Mouse (Mus musculus): ENCODE measurements at regions not wholly inside any gene's neighbourhood (a gene's known extent, or its start where the extent isn't known, plus 50 kb on each side); places are given as distances from the start of the nearest gene placed in this dataset.

DNA sequence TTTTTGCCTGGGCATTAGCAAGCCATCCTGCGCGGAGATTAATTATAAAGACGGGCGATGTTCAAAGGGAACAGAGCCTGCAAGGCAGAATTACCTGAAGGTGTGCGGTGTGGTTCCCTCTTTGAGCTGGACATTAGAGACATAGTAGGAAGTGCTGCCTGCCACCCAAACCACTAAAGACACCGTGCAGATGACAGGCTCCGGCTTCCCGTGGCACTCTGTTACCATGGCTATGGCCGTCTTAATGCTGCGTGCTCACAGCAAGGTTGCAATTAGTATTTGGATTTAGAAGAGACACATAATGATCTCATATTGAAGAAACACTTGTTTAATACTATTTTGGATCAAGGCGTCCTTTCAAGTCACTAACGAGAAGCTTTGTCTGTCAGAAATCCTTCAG, 95.0 kb upstream of the Sox5 start:
- Histone ChIP-seq H3K9me3 (replicated peaks) (no peaks in the 10 kb centered on the region), H3K27ac (no peak overlapping the region), H3K36me3 (no peaks in the 10 kb centered on the region), H3K4me2 (no peak overlapping the region), H3K4me3 (no peak overlapping the region), H3K4me1 (replicated peaks) (no peaks in the 10 kb centered on the region), H3K27me3 (no peaks in the 10 kb centered on the region), H3K9ac (no peak overlapping the region)
- no peak for ATAC-seq (replicated peaks; ENCODE audit: insufficient number of reproducible peaks, insufficient read depth, low FRiP score, low read depth)
- 81% methylated on average over 12 of the region's 12 CpGs for WGBS

DNA sequence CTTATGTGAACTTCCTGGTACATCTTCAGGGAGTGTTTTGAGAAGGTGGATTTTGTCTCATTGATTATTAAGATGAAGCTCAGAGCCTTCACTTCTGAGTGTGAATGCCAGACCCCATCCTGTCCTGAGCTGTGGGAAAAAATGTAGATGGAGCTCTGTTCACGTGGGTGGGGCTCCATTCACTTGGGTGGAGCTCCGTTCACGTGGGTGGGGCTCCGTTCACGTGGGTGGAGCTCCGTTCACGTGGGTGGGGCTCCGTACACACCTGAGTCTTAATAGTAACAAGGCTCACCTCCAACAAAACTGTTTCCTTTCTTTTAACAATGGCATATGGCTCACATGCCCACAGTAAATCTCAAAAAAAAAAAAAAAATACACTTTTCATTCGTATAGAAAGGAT, 94.1 kb upstream of the Sox5 start:
- Histone ChIP-seq H3K27ac (no peak overlapping the region), H3K4me1 (replicated peaks) (no peaks in the 10 kb centered on the region), H3K4me3 (no peak overlapping the region), H3K27me3 (no peaks in the 10 kb centered on the region), H3K36me3 (no peaks in the 10 kb centered on the region), H3K9ac (no peak overlapping the region), H3K9me3 (replicated peaks) (no peaks in the 10 kb centered on the region), H3K4me2 (no peak overlapping the region)
- no peak for ATAC-seq (replicated peaks; ENCODE audit: insufficient number of reproducible peaks, insufficient read depth, low FRiP score, low read depth)
- WGBS = 49% methylated on average over 9 of the region's 9 CpGs

DNA sequence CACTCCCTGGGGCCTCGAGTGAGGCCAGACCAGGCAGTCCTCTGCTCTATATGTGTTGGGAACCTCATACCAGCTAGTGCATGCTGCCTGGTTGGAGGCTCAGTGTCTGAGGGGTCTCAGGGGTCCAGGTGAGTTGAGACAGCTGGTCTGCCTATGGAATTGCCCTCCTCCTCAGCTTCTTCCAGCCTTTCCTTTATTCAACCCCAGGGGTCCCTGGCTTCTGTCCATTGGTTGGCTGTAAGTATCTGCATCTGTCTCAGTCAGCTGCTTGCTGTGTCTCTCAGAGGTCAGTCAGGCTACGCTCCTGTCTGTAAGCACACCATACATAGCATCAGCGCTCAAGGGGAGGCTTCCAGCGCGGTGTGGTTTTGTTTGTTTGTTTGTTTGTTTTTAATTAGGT, 92.5 kb upstream of the Sox5 start:
- H3K27ac ChIP-seq = no peak overlapping the region
- ATAC-seq (replicated peaks; ENCODE audit: insufficient number of reproducible peaks, insufficient read depth, low FRiP score, low read depth) = no peak
- H3K4me2 ChIP-seq = no peak overlapping the region
- 74% methylated on average over 5 of the region's 5 CpGs for WGBS
- H3K4me3 ChIP-seq = no peak overlapping the region
- H3K9ac ChIP-seq = no peak overlapping the region
- no peaks in the 10 kb centered on the region for H3K36me3 ChIP-seq
- no peaks in the 10 kb centered on the region for H3K9me3 ChIP-seq (replicated peaks)
- no peaks in the 10 kb centered on the region for H3K4me1 ChIP-seq (replicated peaks)
- no peaks in the 10 kb centered on the region for H3K27me3 ChIP-seq

DNA sequence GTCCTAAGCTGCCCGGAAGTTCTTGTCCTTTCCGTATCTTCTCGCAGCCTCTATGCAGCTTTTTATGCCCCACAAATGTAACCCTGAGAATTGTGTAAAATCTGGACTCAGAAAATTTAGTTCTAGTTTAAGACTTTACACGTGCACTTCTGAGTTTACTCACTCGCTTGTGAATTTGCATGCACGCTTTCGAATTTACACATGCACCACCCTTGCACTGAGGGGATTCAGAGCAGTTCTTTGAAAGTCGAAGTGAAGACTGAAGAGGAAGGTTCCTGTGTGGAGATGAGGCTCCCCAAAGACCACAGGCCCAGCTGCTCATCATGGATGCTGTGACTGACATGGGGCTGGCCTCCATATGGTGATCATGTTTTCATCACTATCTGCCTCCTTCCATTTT, 89.2 kb upstream of the Sox5 start:
- Histone ChIP-seq H3K4me3 (no peak overlapping the region), H3K9me3 (replicated peaks) (no peaks in the 10 kb centered on the region), H3K27me3 (no peaks in the 10 kb centered on the region), H3K9ac (no peak overlapping the region), H3K36me3 (no peaks in the 10 kb centered on the region), H3K27ac (no peak overlapping the region), H3K4me2 (no peak overlapping the region), H3K4me1 (replicated peaks) (no peaks in the 10 kb centered on the region)
- 89% methylated on average over 8 of the region's 8 CpGs for WGBS
- ATAC-seq (replicated peaks; ENCODE audit: insufficient number of reproducible peaks, insufficient read depth, low FRiP score, low read depth) = no peak

DNA sequence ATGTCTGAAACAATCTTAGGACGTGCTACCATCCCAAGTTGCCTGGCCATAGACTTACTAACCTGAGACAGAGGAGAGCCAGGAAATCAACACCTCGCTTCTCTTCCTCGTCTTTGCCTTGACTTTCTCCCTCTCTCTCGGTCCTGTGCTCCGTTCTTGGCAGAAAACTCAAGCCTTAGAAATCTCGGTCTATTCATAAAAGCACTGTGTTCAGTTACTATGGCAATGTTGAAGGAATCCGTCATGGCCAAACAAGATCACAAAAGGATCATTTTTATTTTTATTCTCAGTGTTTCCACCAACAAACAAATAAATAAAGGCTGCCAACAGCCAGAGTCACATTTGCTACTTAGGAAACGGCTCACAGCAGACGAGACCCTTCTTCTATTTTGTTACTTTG, 85.6 kb upstream of the Sox5 start:
- no peak overlapping the region for H3K27ac ChIP-seq
- no peak for ATAC-seq (replicated peaks; ENCODE audit: insufficient number of reproducible peaks, insufficient read depth, low FRiP score, low read depth)
- WGBS = 71% methylated on average over 9 of the region's 9 CpGs
- H3K9ac ChIP-seq = no peak overlapping the region
- H3K9me3 ChIP-seq (replicated peaks) = no peaks in the 10 kb centered on the region
- H3K27me3 ChIP-seq = no peaks in the 10 kb centered on the region
- H3K4me2 ChIP-seq = no peak overlapping the region
- no peaks in the 10 kb centered on the region for H3K36me3 ChIP-seq
- H3K4me3 ChIP-seq = no peak overlapping the region
- H3K4me1 ChIP-seq (replicated peaks) = no peaks in the 10 kb centered on the region

DNA sequence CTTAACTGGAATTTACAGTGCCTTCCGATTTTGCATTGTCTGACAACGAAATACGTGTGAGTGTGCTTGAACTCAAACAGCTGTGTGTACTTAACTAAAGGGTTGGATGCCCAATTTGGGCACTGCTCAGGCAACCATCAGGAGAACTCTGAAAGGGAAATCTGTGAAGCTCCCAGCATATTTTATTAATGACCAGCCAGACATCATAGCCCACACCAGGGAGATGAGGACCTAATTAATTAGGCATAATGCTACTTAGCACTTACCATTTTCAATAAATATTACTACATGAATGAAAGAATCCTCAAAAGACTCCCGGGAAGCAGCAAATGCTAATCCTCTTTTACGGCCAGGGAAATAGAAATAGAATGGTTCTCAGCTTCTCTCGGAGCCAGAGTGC, 82.2 kb upstream of the Sox5 start:
- WGBS = 75% methylated on average over 6 of the region's 6 CpGs

DNA sequence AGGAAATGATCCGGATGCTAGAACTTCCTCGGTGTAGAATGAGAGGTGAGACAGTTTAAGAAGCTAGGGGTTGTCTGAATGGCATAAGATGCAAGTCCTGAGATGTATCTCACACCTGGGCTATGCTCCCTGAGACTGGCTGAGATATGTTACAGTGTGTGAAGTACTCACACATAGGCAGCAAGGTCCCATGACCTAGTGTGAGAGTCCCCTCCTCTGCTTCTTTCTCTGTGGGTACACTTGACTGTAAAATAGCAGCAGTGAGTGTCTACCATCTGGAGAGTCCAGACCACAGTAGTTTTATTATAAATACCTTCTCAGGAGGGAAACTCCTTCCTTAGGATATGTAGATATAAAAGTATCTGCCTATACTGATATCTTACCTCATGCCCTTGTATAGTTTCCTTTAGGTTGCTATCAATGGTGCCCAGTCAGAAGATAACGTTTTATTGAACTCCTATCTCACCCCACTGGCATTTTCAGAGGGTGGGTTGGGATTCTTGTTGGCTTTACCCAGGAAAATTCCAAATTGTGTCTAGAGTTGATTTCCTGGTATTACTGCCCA, 81.7 kb upstream of the Sox5 start:
- H3K9ac ChIP-seq = no peak overlapping the region
- no peaks in the 10 kb centered on the region for H3K36me3 ChIP-seq
- no peak overlapping the region for H3K4me3 ChIP-seq
- no peaks in the 10 kb centered on the region for H3K27me3 ChIP-seq
- no peaks in the 10 kb centered on the region for H3K9me3 ChIP-seq (replicated peaks)
- no peak overlapping the region for H3K27ac ChIP-seq
- H3K4me2 ChIP-seq = no peak overlapping the region
- no peaks in the 10 kb centered on the region for H3K4me1 ChIP-seq (replicated peaks)
- no peak for ATAC-seq (replicated peaks; ENCODE audit: insufficient number of reproducible peaks, insufficient read depth, low FRiP score, low read depth)
- WGBS = 63% methylated on average over 3 of the region's 3 CpGs

More for the DNA sequence above, 82.2 kb upstream of the Sox5 start:
- no peak for ATAC-seq (replicated peaks; ENCODE audit: insufficient number of reproducible peaks, insufficient read depth, low FRiP score, low read depth)
- Histone ChIP-seq H3K27me3 (no peaks in the 10 kb centered on the region), H3K4me1 (replicated peaks) (no peaks in the 10 kb centered on the region), H3K9ac (no peak overlapping the region), H3K36me3 (no peaks in the 10 kb centered on the region), H3K9me3 (replicated peaks) (no peaks in the 10 kb centered on the region), H3K27ac (no peak overlapping the region), H3K4me3 (no peak overlapping the region), H3K4me2 (no peak overlapping the region)

DNA sequence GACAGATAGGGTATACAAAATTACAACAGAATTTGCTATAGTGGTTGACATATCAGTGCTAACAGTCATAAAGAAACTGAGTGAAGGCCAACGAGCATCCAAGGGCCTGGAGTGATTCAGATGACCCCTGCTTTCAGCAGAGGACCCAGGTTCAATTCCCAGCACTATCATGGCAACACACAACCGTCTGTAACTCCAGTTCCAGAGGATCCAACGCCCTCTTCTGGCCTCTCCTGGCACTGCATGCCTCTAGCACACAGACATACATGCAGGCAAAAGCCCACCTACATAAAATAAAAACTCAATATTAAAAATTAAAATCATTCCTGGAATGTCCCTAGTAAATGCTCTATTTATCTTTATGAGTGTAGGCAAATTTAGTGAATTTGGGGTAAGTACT, 59.7 kb upstream of the Sox5 start:
- Histone ChIP-seq H3K27ac (no peak overlapping the region), H3K4me3 (no peak overlapping the region), H3K4me1 (replicated peaks) (no peaks in the 10 kb centered on the region), H3K27me3 (no peaks in the 10 kb centered on the region), H3K9me3 (replicated peaks) (no peaks in the 10 kb centered on the region), H3K36me3 (no peaks in the 10 kb centered on the region), H3K4me2 (no peak overlapping the region), H3K9ac (no peak overlapping the region)
- 64% methylated on average over 3 of the region's 3 CpGs for WGBS
- no peak for ATAC-seq (replicated peaks; ENCODE audit: insufficient number of reproducible peaks, insufficient read depth, low FRiP score, low read depth)

DNA sequence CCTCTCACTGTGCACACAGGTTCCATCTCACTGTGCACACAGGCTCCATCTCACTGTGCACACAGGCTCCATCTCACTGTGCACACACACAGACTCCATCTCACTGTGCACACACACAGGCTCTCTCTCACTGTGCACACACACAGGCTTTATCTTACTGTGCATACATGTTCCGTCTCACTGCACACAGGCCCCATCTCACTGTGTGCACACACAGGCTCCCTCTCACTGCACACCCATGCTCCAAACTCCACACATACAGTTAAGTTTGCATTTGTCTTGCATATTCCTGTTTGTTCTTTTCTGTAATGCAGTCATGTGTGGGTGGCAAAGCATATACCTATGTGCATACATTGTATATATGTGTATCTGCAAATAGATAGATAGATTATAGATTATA, 57.6 kb upstream of the Sox5 start:
- no peak overlapping the region for H3K27ac ChIP-seq
- H3K9me3 ChIP-seq (replicated peaks) = no peaks in the 10 kb centered on the region
- H3K4me3 ChIP-seq = no peak overlapping the region
- H3K4me2 ChIP-seq = no peak overlapping the region
- 81% methylated on average over 1 of the region's 1 CpGs for WGBS
- no peaks in the 10 kb centered on the region for H3K27me3 ChIP-seq
- ATAC-seq (replicated peaks; ENCODE audit: insufficient number of reproducible peaks, insufficient read depth, low FRiP score, low read depth) = no peak
- no peak overlapping the region for H3K9ac ChIP-seq
- H3K4me1 ChIP-seq (replicated peaks) = no peaks in the 10 kb centered on the region
- no peaks in the 10 kb centered on the region for H3K36me3 ChIP-seq

DNA sequence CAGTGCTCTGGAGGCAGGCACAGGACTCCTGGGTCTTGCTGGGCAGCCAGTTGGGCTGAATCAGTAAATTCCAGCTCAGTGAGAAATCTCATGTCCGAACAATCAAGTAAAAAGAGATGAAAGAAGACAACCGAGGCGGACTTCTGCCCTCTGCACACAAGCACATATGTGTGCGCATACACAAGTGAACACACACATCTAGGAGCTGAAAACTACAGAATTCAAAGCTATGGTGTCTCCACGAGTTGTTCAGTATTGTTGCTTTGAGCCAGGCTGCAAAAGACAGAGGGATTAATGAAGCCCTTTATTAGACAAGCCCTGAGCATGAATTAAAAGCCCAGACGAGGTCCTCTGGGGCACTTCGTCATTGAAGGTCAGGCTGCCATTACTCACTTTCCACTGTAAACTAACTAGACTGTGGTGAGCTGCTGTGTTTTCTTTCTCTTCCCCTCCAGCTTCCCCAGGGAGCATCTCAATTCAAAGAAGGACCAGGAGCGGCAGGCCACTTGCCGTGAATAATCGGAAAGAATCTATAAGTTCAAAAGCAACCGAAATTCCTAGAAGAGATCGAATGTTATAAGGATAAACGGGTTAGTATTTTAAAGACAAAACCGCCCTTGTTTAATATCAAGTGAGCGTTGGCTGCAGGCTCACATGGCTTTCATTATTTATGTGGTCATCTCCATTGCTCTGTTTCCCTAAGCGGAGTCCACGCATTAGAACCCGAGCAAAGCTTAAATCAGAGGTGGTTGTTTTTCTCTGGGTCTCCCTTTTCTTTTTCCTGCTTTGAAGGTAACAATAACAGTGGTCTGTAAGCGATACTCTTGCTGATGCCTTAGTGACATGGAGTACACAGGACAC, 52.8 kb upstream of the Sox5 start:
- no peaks in the 10 kb centered on the region for H3K4me1 ChIP-seq (replicated peaks)
- no peak for ATAC-seq (replicated peaks; ENCODE audit: insufficient number of reproducible peaks, insufficient read depth, low FRiP score, low read depth)
- H3K4me3 ChIP-seq = no peak overlapping the region
- H3K27ac ChIP-seq = no peak overlapping the region
- no peaks in the 10 kb centered on the region for H3K9me3 ChIP-seq (replicated peaks)
- H3K27me3 ChIP-seq = no peaks in the 10 kb centered on the region
- no peak overlapping the region for H3K4me2 ChIP-seq
- no peaks in the 10 kb centered on the region for H3K36me3 ChIP-seq
- no peak overlapping the region for H3K9ac ChIP-seq
- WGBS = 72% methylated on average over 19 of the region's 19 CpGs

Measured in heart, embryonic 15.5 days (tissue).